Mouse (Mus musculus) heart, postnatal 0 days (tissue): ENCODE measurements around the gene Csf3.

Experiments used
- CTCF ChIP-seq: IDR thresholded peaks from 2 replicates; pipeline ENCODE4 v1.5.1; 2016; ENCODE audit warnings: antibody characterized with exemption, control low read depth, low read depth
- EP300 ChIP-seq: IDR thresholded peaks from 2 replicates; pipeline ENCODE4 v1.6.1; 2016; ENCODE audit warnings: antibody characterized with exemption, low read depth

DNA sequence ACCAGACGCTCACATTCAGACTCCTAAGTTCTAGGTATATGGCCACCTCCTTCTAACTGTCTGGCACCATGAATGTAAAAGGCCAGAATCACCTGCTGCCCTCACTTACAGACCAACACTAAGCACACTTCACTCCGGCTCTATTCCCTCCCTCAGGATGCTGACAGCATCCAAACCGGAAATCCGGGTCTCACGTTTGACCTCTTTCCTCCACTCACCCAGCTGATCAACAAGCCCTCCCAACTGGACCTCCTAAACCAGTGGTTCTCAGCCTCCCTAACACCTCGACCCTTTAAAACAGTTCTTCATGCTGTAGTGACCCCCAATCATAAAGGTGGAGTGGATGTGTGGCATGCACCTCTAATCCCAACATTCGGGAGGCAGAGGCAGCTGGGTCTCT lies 22.0 kb downstream of the Csf3 start:
- TF ChIP-seq CTCF, result no peak
- TF ChIP-seq EP300, result no peak
